ENCODE assay signal across 16 mouse cellular contexts in genomic region chr2:156779036-156779435, GRCm38 (mm10). TPM values are rescaled to one million over a fixed set of nuclear protein-coding genes. Genes with fewer than 3 reads are reported as not detected.
DNase-seq lines count a peak whose midpoint lies in the region; ATAC-seq and TF ChIP-seq lines count a peak whose summit lies in the region.
"Had no signal": no experiment of that assay in that cellular context is flagged by ENCODE, and none has a peak within 500 bp of the region (broad histone marks: within the 10 kb centered on the region; RNA-seq: fewer than 3 reads in every experiment).

No protein-coding gene starts in this region.

- TF ChIP-seq CTCF in C2C12 (IDR thresholded peaks at IDR 0.05; ENCODE audit: control insufficient read depth, insufficient read depth, insufficient read length), result no peak
- TF ChIP-seq CTCF in intestine, postnatal 0 days (IDR thresholded peaks at IDR 0.05; ENCODE audit: low read depth), result no peak

- H3K9ac ChIP-seq in intestine, postnatal 0 days (ENCODE audit: low read depth, low read length), result no peak overlapping the region
- H3K9ac ChIP-seq: embryonic facial prominence, embryonic 12.5 days; limb, embryonic 15.5 days had no signal

- peaks cover 6% of the 10 kb centered on the region for H3K79me2 ChIP-seq in C2C12 (ENCODE audit: control insufficient read depth, insufficient read depth)

- ATAC-seq in intestine, postnatal 0 days, result no peak
- ATAC-seq in erythroid progenitor cell, adult 5-6 weeks (replicated peaks; ENCODE audit: low FRiP score, poor library complexity, severe bottlenecking), result no peak
- ATAC-seq: forebrain, embryonic 16.5 days had no signal

- 54% methylated on average over 5 of the region's 5 CpGs for WGBS in intestine, postnatal 0 days

- no peak overlapping the region for H3K27ac ChIP-seq in intestine, postnatal 0 days (ENCODE audit: low read depth, low read length)
- H3K27ac ChIP-seq: kidney, postnatal 0 days; limb, embryonic 15.5 days had no signal

- no peaks in the 10 kb centered on the region for H3K79me3 ChIP-seq in C2C12 (ENCODE audit: low read depth)

- DNase-seq in adrenal gland, adult 2 months, result peak; percentile 53
- no peak for DNase-seq in adrenal gland, adult 8-10 months
- DNase-seq in kidney, postnatal 10 days, result peak; percentile 49
- DNase-seq in kidney, adult 8-10 months, result no peak
- DNase-seq in cerebellum, adult 11-12 months, result no peak
- DNase-seq: cerebellum, adult 18-20 months; right cerebral cortex, adult 18-20 months had no signal

- H3K9me3 ChIP-seq in intestine, postnatal 0 days (ENCODE audit: control insufficient read depth), result no peaks in the 10 kb centered on the region
- H3K9me3 ChIP-seq: embryonic facial prominence, embryonic 12.5 days; limb, embryonic 15.5 days had no signal

- H3K4me1 ChIP-seq in intestine, postnatal 0 days (replicated peaks; ENCODE audit: control insufficient read depth, insufficient read depth, low read length), result 0 out of 2 replicates have a peak, but pooled peaks cover 10% of the 10 kb centered on the region

- no peaks in the 10 kb centered on the region for H3K27me3 ChIP-seq in C2C12 (ENCODE audit: control insufficient read depth, insufficient read depth, insufficient read length)
- no peaks in the 10 kb centered on the region for H3K27me3 ChIP-seq in intestine, postnatal 0 days (replicated peaks; ENCODE audit: control insufficient read depth, insufficient read depth, low read length)
- H3K27me3 ChIP-seq: embryonic facial prominence, embryonic 12.5 days; limb, embryonic 15.5 days had no signal

- no peaks in the 10 kb centered on the region for H3K36me3 ChIP-seq in C2C12 (ENCODE audit: control insufficient read depth, insufficient read depth)
- H3K36me3 ChIP-seq in intestine, postnatal 0 days (ENCODE audit: control insufficient read depth, insufficient read depth), result peaks cover 4% of the 10 kb centered on the region; the same call in 1 of the 2 replicates
- H3K36me3 ChIP-seq: embryonic facial prominence, embryonic 12.5 days; limb, embryonic 15.5 days had no signal

- H3ac ChIP-seq in C2C12 (ENCODE audit: control insufficient read depth, insufficient read length, low read depth), result no peak overlapping the region

- peak overlapping the region; percentile 48 for H3K4me2 ChIP-seq in intestine, postnatal 0 days (replicated peaks; ENCODE audit: low read depth)
- H3K4me2 ChIP-seq: embryonic facial prominence, embryonic 12.5 days; limb, embryonic 15.5 days had no signal

- H3K4me3 ChIP-seq in C2C12 (ENCODE audit: insufficient read depth, poor library complexity, severe bottlenecking), result no peak overlapping the region
- H3K4me3 ChIP-seq in intestine, postnatal 0 days (ENCODE audit: low read depth, low read length), result peak overlapping the region; percentile 16
- H3K4me3 ChIP-seq: embryonic facial prominence, embryonic 12.5 days; limb, embryonic 15.5 days had no signal

TF ChIP-seq in C2C12, 6 proteins besides CTCF, POLR2A, EP300 and RAD21:
- no peak for TF ChIP-seq MYOG (IDR thresholded peaks at IDR 0.05; ENCODE audit: control insufficient read depth, extremely low read depth, insufficient read length)
- TF ChIP-seq MYOD1 (IDR thresholded peaks at IDR 0.05; ENCODE audit: control insufficient read depth, insufficient read length, low read depth), result peak; percentile 33
TF ChIP-seq in C2C12: peak in this region for 1.

RNA-seq across cellular contexts. Expression of gene Myl9, which starts 3.8 kb away (rescaled TPM):
- 10 to 100 TPM; 74.9 to 85.2 TPM for total RNA-seq in adrenal gland, adult 2 months (2021)
- 44.0 and 48.0 TPM in 2 replicates for polyA plus RNA-seq in adrenal gland, adult 2 months (2012; rRNA removed)
- total RNA-seq in adrenal gland, adult 8-10 months (2022), result 10 to 100 TPM; 37.2 to 58.6 (median 47.9) TPM
- polyA plus RNA-seq in C2C12 (2012; fragmentation: generic; extraction: Trizol), result 954 TPM
- polyA plus RNA-seq in intestine, postnatal 0 days (2015; fragmentation: Nextera tagmentation; extraction: Ambion mirVana), result 1,325 and 1,382 TPM in 2 replicates
- 5.0 and 7.2 TPM in 2 replicates for total RNA-seq in erythroid progenitor cell, adult 5-6 weeks (2015; ENCODE audit: low replicate concordance)
- 0.45 and 10.7 TPM in 2 replicates for total RNA-seq in erythroid progenitor cell, adult 5-6 weeks (2017; ENCODE audit: low replicate concordance)
- total RNA-seq: granulocyte monocyte progenitor cell, adult 5-6 weeks; megakaryocyte progenitor cell, adult 5-6 weeks had no signal

Comparison
In these comparisons a context has a peak if more than half of its experiments do, and no peak if none do; other contexts are left out.
1. DNase-seq: peak in adrenal gland, adult 2 months (single experiment) and kidney, postnatal 10 days (single experiment); none in adrenal gland, adult 8-10 months (single experiment), kidney, adult 8-10 months (0 of 2) and cerebellum, adult 11-12 months (single experiment).